Mouse (Mus musculus): ENCODE measurements around the gene Hist1h3f. TPM values are rescaled to one million over a fixed set of nuclear protein-coding genes. Genes with fewer than 3 reads are reported as not detected.
"Not testable (repeated sequence)": the region's sequence is repeated elsewhere in the genome, so short reads cannot be mapped to it uniquely, and the experiment has no call there.

The Hist1h3f gene
- total RNA-seq, 1 experiment from 2014 or later, result 186 TPM

- peak; percentile 65 for ATAC-seq (replicated peaks; ENCODE audit: low read depth, poor library complexity, severe bottlenecking)
Measured at GRCm38 (mm10) chr13:23535137-23536075, 8.4 kb upstream of the Hist1h3f start, which contains the start of gene Hist1h3g. Gene Hist1h3g, plus strand, starts transcription at chr13:23535422.

- no peak for ATAC-seq (replicated peaks; ENCODE audit: low read depth, poor library complexity, severe bottlenecking)
Measured at GRCm38 (mm10) chr13:23536076-23536822, 7.6 kb upstream of the Hist1h3f start.

- no peak for ATAC-seq (replicated peaks; ENCODE audit: low read depth, poor library complexity, severe bottlenecking)
Measured at GRCm38 (mm10) chr13:23537006-23537710, 6.7 kb upstream of the Hist1h3f start.

- ATAC-seq (replicated peaks; ENCODE audit: low read depth, poor library complexity, severe bottlenecking), result no peak
Measured at GRCm38 (mm10) chr13:23538249-23538648, 5.6 kb upstream of the Hist1h3f start.

GRCm38 (mm10) chr13:23539821-23540220, 4.0 kb upstream of the Hist1h3f start:
- ATAC-seq (replicated peaks; ENCODE audit: low read depth, poor library complexity, severe bottlenecking), result not testable (repeated sequence)

GRCm38 (mm10) chr13:23541497-23541896, 2.4 kb upstream of the Hist1h3f start:
- ATAC-seq (replicated peaks; ENCODE audit: low read depth, poor library complexity, severe bottlenecking), result no peak

GRCm38 (mm10) chr13:23542225-23542980, 1.4 kb upstream of the Hist1h3f start:
- not testable (repeated sequence) for ATAC-seq (replicated peaks; ENCODE audit: low read depth, poor library complexity, severe bottlenecking)

- ATAC-seq (replicated peaks; ENCODE audit: low read depth, poor library complexity, severe bottlenecking), result peak; percentile 84
Measured at GRCm38 (mm10) chr13:23542999-23543607, 749 bp upstream of the Hist1h3f start, which contains the start of gene Hist1h2bh. Gene Hist1h2bh, minus strand, starts transcription at chr13:23543392.

- peak; percentile 33 for ATAC-seq (replicated peaks; ENCODE audit: low read depth, poor library complexity, severe bottlenecking)
Measured at GRCm38 (mm10) chr13:23544787-23545120, 902 bp downstream of the Hist1h3f start.

GRCm38 (mm10) chr13:23546694-23547093, 2.8 kb downstream of the Hist1h3f start:
- ATAC-seq (replicated peaks; ENCODE audit: low read depth, poor library complexity, severe bottlenecking), result no peak

- ATAC-seq (replicated peaks; ENCODE audit: low read depth, poor library complexity, severe bottlenecking), result no peak
Measured at GRCm38 (mm10) chr13:23550761-23551145, 6.9 kb downstream of the Hist1h3f start.

GRCm38 (mm10) chr13:23551146-23551834, 7.4 kb downstream of the Hist1h3f start, which contains the start of gene Hist1h4f:
Gene Hist1h4f, minus strand, starts transcription at chr13:23551648.
- ATAC-seq (replicated peaks; ENCODE audit: low read depth, poor library complexity, severe bottlenecking), result peak; percentile 60

GRCm38 (mm10) chr13:23551931-23552914, 8.4 kb downstream of the Hist1h3f start:
- ATAC-seq (replicated peaks; ENCODE audit: low read depth, poor library complexity, severe bottlenecking), result no peak

GRCm38 (mm10) chr13:23552962-23553361, 9.1 kb downstream of the Hist1h3f start, which contains the start of gene Hist1h1d:
Gene Hist1h1d, plus strand, starts transcription at chr13:23553262.
- ATAC-seq (replicated peaks; ENCODE audit: low read depth, poor library complexity, severe bottlenecking), result no peak

GRCm38 (mm10) chr13:23554393-23554792, 10.5 kb downstream of the Hist1h3f start:
- no peak for ATAC-seq (replicated peaks; ENCODE audit: low read depth, poor library complexity, severe bottlenecking)

GRCm38 (mm10) chr13:23554925-23555838, 11.3 kb downstream of the Hist1h3f start:
- peak; percentile 57 for ATAC-seq (replicated peaks; ENCODE audit: low read depth, poor library complexity, severe bottlenecking)

Data from common myeloid progenitor, adult 5-6 weeks (primary cell).